Mouse (Mus musculus): ENCODE results near the gene Gnmt.

GRCm38 (mm10) chr17:46751056-46751793 is 22.3 kb upstream of the Gnmt start:
- TF ChIP-seq CTCF (IDR thresholded peaks at IDR 0.05; ENCODE audit: low read depth, low read length) (no peak), POLR2A (IDR thresholded peaks at IDR 0.05; ENCODE audit: borderline replicate concordance, low read depth, low read length) (0 out of 2 replicates have a peak, but pooled peaks have one; percentile 4)

Measured in bone marrow macrophage, adult 2 months (primary cell).